Mouse (Mus musculus) limb, embryonic 10.5 days (tissue): ENCODE measurements at regions not wholly inside any gene's neighbourhood (a gene's known extent, or its start where the extent isn't known, plus 50 kb on each side); places are given as distances from the start of the nearest gene placed in this dataset.
A peak's percentile ranks its signal among the peaks of the same experiment; 100 is the strongest.

ENCODE experiments used
- DNase-seq: peaks from one replicate; pipeline ENCODE4 v3.0.0-alpha.2; 2017; ENCODE audit warnings: low spot score
- H3K27ac ChIP-seq: fragments of 300-500 bp; sonication (generic); 2 replicates; pipeline ENCODE4 v1.5.1; 2016; ENCODE audit warnings: mild to moderate bottlenecking
- H3K27me3 ChIP-seq: fragments of 300-500 bp; sonication (generic); 2 replicates; pipeline ENCODE4 v1.6.1; 2016; ENCODE audit warnings: low read depth, mild to moderate bottlenecking; ENCODE audit not compliant: poor library complexity, severe bottlenecking
- H3K36me3 ChIP-seq: fragments of 300-500 bp; sonication (generic); 2 replicates; pipeline ENCODE4 v1.6.1; 2016; ENCODE audit warnings: mild to moderate bottlenecking, moderate library complexity
- H3K4me1 ChIP-seq: fragments of 300-500 bp; sonication (generic); 2 replicates; pipeline ENCODE4 v1.6.1; 2016
- H3K4me3 ChIP-seq: fragments of 300-500 bp; sonication (generic); 2 replicates; pipeline ENCODE4 v1.5.1; 2016; ENCODE audit warnings: mild to moderate bottlenecking, moderate library complexity
- H3K9me3 ChIP-seq: fragments of 300-500 bp; sonication (generic); replicated peaks from 2 replicates; pipeline ENCODE4 v1.6.1; 2016; ENCODE audit warnings: mild to moderate bottlenecking
- WGBS: fragments of 180-500 bp; shearing (Covaris S2); methylation state at CpG from one replicate; pipeline ENCODE4 v1.1.7; 2016; 5-methylcytosine and 5-hydroxymethylcytosine counted together

DNA sequence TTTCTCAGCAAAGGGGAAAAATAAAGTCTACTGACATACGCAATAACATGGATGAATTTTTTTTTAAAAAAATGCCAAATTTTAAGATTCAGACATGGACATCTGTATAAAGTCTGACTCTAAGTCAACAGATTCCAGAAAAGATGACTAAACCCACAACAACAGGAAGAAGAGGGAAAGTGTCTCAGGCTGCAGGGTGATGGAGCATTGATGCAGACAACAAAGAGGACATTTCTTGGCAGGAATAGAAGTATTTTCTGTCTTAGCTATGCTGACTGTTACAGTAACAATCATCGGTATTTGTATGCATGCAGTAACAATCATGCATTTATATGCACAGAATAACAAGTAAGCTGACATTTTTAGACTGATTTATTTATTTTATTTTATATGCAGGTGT is 139.5 kb downstream of the S1pr1 start:
- no peaks in the 10 kb centered on the region for H3K36me3 ChIP-seq
- no peak overlapping the region for H3K4me3 ChIP-seq
- DNase-seq = no peak
- WGBS = 93% methylated on average over 2 of the region's 2 CpGs
- no peaks in the 10 kb centered on the region for H3K27me3 ChIP-seq
- H3K9me3 ChIP-seq = no peaks in the 10 kb centered on the region
- H3K4me1 ChIP-seq = no peaks in the 10 kb centered on the region
- H3K27ac ChIP-seq = no peak overlapping the region

DNA sequence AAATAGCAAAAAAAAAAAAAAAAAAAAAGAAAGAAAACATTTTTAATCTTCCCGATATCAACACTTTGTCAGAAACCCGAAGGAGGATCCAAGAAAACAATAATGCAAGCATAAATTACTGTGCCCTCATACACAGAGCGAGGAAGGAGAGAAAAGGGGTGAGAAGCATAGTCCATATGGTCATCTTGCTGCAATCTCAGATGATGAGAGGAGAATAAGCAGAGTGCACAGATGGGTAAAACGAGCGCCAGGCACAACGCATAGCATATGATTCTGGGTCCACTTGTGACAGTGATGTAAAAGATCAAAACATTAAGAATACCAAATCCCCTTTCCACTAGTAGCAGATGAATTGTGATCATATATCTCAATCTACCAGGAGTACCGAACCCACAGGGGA is 152.1 kb downstream of the S1pr1 start:
- Histone ChIP-seq H3K4me1 (peaks cover 14% of the 10 kb centered on the region), H3K27me3 (no peaks in the 10 kb centered on the region), H3K36me3 (no peaks in the 10 kb centered on the region), H3K27ac (no peak overlapping the region), H3K9me3 (no peaks in the 10 kb centered on the region), H3K4me3 (no peak overlapping the region)
- 90% methylated on average over 7 of the region's 7 CpGs for WGBS
- DNase-seq = no peak

DNA sequence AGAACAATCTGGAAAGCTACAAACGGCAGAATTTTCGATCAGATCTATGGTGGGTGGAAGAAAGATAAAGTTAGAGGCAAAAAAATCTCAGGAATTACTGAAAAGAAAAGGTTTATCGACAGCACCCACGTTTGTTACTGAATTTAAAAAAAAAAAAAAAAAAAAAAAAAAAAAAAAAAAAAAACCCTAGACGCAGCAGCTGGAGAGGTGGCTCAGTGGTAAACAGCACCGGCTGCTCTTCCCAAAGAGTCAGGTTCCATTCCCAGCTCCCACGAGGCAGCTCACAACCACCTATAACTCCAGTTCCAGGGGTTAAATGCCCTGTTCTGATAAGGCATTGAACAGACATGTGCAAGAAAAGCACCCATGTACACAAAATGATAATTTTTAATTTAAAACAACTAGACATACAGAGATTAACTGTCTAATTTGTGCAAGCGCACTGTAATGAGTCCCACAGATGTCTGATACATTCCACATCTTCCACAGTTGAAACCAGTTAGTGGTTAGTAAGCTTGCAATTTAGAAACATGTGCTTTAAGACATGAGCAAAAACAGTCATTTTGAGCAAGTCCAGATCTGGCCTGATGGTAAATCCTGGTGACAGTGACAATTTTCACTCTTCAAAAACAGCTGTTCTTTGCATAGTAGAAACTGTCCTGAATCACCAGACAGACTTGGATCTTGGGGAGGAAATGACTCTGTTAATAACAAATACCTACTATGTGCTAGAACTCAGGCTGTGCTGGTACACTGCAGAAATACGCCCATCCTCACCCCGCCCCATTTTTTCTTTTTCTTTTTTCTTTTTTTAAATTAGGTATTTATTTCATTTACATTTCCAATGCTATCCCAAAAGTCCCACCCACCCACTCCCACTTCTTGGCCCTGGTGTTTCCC is 159.8 kb downstream of the S1pr1 start:
- DNase-seq = no peak
- no peaks in the 10 kb centered on the region for H3K36me3 ChIP-seq
- H3K27me3 ChIP-seq = no peaks in the 10 kb centered on the region
- H3K4me3 ChIP-seq = no peak overlapping the region
- WGBS = 67% methylated on average over 10 of the region's 10 CpGs
- no peaks in the 10 kb centered on the region for H3K9me3 ChIP-seq
- peak overlapping the region; percentile 56; the same call in 1 of the 2 replicates for H3K27ac ChIP-seq
- H3K4me1 ChIP-seq = peaks cover 22% of the 10 kb centered on the region

- Histone ChIP-seq H3K4me3 (no peak overlapping the region), H3K27me3 (no peaks in the 10 kb centered on the region), H3K9me3 (no peaks in the 10 kb centered on the region), H3K36me3 (no peaks in the 10 kb centered on the region), H3K4me1 (peaks cover 22% of the 10 kb centered on the region), H3K27ac (peak overlapping the region; percentile 56)
- DNase-seq = peak; percentile 75
- 42% methylated on average over 10 of the region's 10 CpGs for WGBS
Measured at GRCm38 (mm10) chr3:115553848-115554515, 160.9 kb downstream of the S1pr1 start.

- H3K9me3 ChIP-seq = no peaks in the 10 kb centered on the region
- no peaks in the 10 kb centered on the region for H3K27me3 ChIP-seq
- H3K36me3 ChIP-seq = no peaks in the 10 kb centered on the region
- WGBS = 97% methylated on average over 1 of the region's 1 CpGs
- H3K4me1 ChIP-seq = no peaks in the 10 kb centered on the region
- DNase-seq = no peak
- no peak overlapping the region for H3K4me3 ChIP-seq
- no peak overlapping the region for H3K27ac ChIP-seq
Measured at GRCm38 (mm10) chr3:115541789-115542188, 173.1 kb downstream of the S1pr1 start.

DNA sequence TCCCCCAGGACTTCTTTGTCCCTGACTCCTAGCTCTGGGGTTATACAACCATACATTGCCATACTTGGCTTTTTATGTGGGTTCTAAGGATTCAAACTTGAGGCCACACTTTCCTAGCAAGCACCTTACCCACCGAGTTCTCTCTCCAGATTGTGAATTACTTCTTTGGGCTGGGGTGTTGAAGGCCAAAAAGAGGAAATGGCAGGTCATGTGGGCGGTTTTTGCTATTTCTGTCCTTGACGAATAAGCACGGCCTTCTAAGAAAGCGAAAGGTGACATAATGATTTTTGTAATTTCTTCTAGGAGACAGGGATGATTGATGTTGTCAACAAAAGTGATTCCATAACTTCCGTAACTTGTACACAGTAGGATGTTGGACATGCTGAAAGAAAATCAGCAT is 176.5 kb downstream of the S1pr1 start:
- Histone ChIP-seq H3K27me3 (no peaks in the 10 kb centered on the region), H3K4me1 (no peaks in the 10 kb centered on the region), H3K27ac (no peak overlapping the region), H3K4me3 (no peak overlapping the region), H3K36me3 (no peaks in the 10 kb centered on the region), H3K9me3 (no peaks in the 10 kb centered on the region)
- no peak for DNase-seq
- 88% methylated on average over 6 of the region's 6 CpGs for WGBS

DNA sequence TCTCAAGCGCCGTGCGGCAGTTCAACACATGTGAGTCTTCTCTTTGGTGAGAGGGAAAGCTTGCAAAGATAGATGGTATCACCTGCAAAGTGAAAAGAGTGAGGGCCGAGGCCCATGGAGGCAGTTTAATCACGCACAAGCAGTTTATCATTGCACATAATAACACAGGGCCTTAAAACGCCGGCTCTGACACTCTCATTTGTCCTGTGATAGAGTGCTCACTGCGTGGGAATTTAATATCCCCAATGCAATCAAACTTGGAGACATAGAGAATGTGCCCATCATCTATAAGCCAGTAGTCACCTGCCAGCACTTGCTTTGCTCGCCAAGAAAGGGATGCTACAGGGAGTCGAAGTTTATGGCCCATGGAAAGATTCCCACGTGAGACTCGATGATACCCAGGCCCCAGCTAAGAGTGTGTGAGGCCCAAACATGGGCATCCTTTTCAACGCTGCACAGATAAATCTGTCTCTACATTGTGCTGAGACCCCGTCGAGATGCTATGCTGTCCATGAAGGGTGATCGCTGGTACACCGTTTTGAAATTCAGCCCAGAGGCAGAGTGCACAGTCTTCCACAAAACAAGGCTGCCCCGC is 182.6 kb downstream of the S1pr1 start:
- DNase-seq = no peak
- Histone ChIP-seq H3K27me3 (no peaks in the 10 kb centered on the region), H3K36me3 (no peaks in the 10 kb centered on the region), H3K4me3 (no peak overlapping the region), H3K27ac (no peak overlapping the region), H3K4me1 (no peaks in the 10 kb centered on the region), H3K9me3 (no peaks in the 10 kb centered on the region)
- 86% methylated on average over 18 of the region's 18 CpGs for WGBS

- Histone ChIP-seq H3K36me3 (no peaks in the 10 kb centered on the region), H3K4me1 (no peaks in the 10 kb centered on the region), H3K9me3 (no peaks in the 10 kb centered on the region), H3K27ac (no peak overlapping the region), H3K27me3 (no peaks in the 10 kb centered on the region), H3K4me3 (no peak overlapping the region)
- 83% methylated on average over 3 of the region's 3 CpGs for WGBS
- DNase-seq = no peak
Measured at GRCm38 (mm10) chr3:115530441-115530840, 184.4 kb downstream of the S1pr1 start.

- 59% methylated on average over 4 of the region's 4 CpGs for WGBS
- H3K27ac ChIP-seq = no peak overlapping the region
- no peaks in the 10 kb centered on the region for H3K27me3 ChIP-seq
- DNase-seq = no peak
- H3K9me3 ChIP-seq = no peaks in the 10 kb centered on the region
- no peaks in the 10 kb centered on the region for H3K36me3 ChIP-seq
- no peaks in the 10 kb centered on the region for H3K4me1 ChIP-seq
- no peak overlapping the region for H3K4me3 ChIP-seq
Measured at GRCm38 (mm10) chr3:115529918-115530317, 185.0 kb downstream of the S1pr1 start.

DNA sequence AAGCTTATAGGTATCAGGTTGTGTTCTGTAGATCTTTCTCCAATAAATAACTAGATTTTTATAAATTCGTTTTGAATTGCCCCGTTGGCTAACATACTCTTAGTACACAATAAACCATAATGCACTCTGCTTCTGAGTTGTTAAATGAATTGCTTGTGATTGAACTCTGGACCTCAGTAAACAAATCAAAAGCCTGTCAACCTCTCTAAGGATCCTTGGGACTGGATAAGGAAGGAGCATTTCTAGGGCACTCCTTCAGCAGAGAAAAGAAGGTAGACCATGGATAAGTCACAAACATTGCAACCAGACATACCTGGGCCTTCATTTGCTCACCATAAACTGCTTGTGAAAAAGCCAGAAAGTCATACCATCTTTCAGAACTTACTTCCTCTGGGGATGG is 191.4 kb downstream of the S1pr1 start:
- no peaks in the 10 kb centered on the region for H3K4me1 ChIP-seq
- no peaks in the 10 kb centered on the region for H3K9me3 ChIP-seq
- no peak overlapping the region for H3K4me3 ChIP-seq
- H3K27me3 ChIP-seq = no peaks in the 10 kb centered on the region
- WGBS = 90% methylated on average over 2 of the region's 2 CpGs
- no peak overlapping the region for H3K27ac ChIP-seq
- no peak for DNase-seq
- H3K36me3 ChIP-seq = no peaks in the 10 kb centered on the region

- WGBS = 88% methylated on average over 4 of the region's 4 CpGs
Measured at GRCm38 (mm10) chr3:115515645-115516044, 199.2 kb downstream of the S1pr1 start.

DNA sequence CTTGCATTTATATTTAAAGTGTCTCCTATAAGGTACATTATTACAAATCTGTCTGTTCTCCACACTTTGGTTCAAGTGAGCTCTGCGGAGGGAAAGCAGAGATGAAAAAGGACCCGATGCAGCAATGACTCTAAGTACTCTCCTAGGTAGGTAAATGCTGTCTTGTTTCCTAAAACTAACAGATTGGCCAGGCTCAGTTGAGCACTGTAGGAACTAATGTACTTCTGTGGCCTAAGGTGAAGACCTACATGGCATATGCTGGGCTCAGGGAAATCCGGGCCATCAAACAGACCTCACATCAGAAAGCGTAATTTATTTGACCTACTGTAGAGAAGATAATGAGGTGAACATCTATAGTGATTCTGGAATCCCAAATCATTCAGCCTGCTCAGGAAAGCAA is 205.2 kb downstream of the S1pr1 start:
- H3K27ac ChIP-seq = no peak overlapping the region
- no peaks in the 10 kb centered on the region for H3K27me3 ChIP-seq
- H3K4me1 ChIP-seq = no peaks in the 10 kb centered on the region
- H3K9me3 ChIP-seq = no peaks in the 10 kb centered on the region
- no peaks in the 10 kb centered on the region for H3K36me3 ChIP-seq
- no peak overlapping the region for H3K4me3 ChIP-seq
- WGBS = 91% methylated on average over 4 of the region's 4 CpGs
- DNase-seq = no peak

More at GRCm38 (mm10) chr3:115515645-115516044, 199.2 kb downstream of the S1pr1 start:
- DNase-seq = no peak
- H3K36me3 ChIP-seq = no peaks in the 10 kb centered on the region
- no peak overlapping the region for H3K4me3 ChIP-seq
- H3K27ac ChIP-seq = no peak overlapping the region
- no peaks in the 10 kb centered on the region for H3K27me3 ChIP-seq
- H3K4me1 ChIP-seq = no peaks in the 10 kb centered on the region
- H3K9me3 ChIP-seq = no peaks in the 10 kb centered on the region

DNA sequence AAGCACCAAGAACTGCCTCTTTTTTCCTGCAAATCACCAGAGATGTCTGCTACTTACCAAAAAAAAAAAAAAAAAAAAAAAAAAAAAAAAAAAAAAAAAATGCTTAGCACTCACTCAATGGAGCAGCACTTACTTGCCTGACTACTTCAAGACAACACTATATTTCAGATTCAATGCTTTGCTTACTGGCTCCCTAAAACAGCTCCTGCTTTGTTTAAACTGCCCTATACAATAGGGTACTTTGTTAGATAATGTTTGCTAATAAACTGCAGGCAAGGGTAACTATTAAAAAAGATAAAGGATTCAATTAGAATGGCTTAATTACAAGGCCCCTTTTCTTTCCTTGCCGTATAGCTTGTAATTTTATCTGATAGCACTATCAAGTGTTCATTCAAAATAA is 217.5 kb downstream of the S1pr1 start:
- H3K36me3 ChIP-seq = no peaks in the 10 kb centered on the region
- no peak overlapping the region for H3K4me3 ChIP-seq
- no peaks in the 10 kb centered on the region for H3K27me3 ChIP-seq
- H3K27ac ChIP-seq = no peak overlapping the region
- 84% methylated on average over 1 of the region's 1 CpGs for WGBS
- DNase-seq = no peak
- H3K9me3 ChIP-seq = no peaks in the 10 kb centered on the region
- H3K4me1 ChIP-seq = no peaks in the 10 kb centered on the region
